Mouse (Mus musculus): ENCODE measurements around the gene Mrpl17.

- TF ChIP-seq POLR2A (IDR thresholded peaks at IDR 0.05; ENCODE audit: control insufficient read depth, extremely low read depth, insufficient read depth, low read length, poor library complexity) (no peak), CTCF (IDR thresholded peaks at IDR 0.05; ENCODE audit: borderline replicate concordance, control insufficient read depth, extremely low read depth, insufficient read depth, low read length, poor library complexity) (no peak)
Observed at GRCm38 (mm10) chr7:105777316-105777715, 33.6 kb downstream of the Mrpl17 start.
